Mouse (Mus musculus) WW6 (cell line): Measurements from ENCODE around the gene Ddo.

Experiments
- DNase-seq: peaks from one replicate; pipeline ENCODE4 v3.0.0-alpha.2; 2013; ENCODE audit warnings: low read depth, low spot score

The Ddo gene

DNA sequence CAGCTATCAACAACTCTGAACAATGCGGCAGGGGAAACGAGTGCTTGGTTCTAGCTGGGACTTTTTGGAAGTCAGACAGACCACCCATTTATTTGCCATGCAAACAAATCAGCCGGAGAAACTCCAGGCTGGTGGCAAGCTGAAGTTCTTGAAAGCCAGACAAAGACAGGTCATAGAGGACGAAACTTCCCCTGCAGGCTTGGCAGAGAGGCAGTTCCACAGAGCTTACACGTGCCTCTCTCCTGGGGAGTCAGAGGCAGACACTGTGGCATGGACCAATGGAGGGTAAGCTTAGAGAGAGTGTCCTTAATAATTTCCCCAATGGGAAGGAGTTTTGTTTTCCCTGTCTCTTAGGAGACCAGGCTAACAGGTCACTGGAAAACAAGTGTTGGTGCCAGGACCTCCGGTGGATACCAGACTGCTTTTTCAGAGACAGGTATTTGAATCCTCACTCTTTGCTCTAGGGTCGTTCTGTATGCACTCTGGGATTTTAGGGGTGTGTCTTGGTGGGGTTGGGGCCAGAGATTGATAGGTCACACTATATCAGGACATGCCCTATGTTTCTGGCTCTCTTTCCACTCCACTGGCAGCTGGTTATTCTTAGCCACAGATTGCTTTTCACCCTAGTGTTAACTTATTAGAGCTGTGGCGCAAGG is at the start of gene Ddo:
Gene Ddo (plus strand): TSS at position 356 of the 656 bp plus-strand sequence.
- DNase-seq = no peak

DNA sequence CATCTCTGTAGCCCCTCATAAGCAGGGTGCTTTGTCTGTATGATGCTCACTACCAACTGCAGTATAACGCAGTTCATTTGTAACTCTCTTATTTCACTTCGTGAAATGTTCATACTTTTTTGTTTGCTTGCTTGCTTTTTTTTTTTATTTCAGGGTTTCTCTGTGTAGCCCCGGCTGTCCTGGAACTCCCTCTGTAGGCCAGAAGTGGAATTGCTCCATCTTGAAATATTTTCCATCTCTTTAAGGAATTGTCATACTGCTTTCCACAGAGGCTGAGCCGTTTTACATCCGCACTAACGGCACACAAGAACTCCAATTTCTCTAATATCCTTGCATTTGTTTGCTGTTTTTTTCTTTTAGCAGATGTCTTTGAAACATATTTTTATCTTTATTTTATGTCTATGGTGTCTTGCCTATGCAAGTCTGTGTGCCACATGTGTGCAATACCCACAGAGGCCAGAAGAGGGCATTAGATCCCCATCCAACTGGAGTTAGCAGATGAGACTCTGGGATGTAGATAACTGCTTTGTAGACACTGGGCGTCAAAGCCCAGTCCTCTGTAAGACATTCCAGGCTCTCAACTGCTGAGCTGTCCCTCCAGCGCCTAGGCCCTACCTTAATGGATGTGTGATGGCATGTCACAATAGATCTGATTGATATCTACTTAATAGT is 46.1 kb upstream of the Ddo start:
- DNase-seq = peak; percentile 50

DNA sequence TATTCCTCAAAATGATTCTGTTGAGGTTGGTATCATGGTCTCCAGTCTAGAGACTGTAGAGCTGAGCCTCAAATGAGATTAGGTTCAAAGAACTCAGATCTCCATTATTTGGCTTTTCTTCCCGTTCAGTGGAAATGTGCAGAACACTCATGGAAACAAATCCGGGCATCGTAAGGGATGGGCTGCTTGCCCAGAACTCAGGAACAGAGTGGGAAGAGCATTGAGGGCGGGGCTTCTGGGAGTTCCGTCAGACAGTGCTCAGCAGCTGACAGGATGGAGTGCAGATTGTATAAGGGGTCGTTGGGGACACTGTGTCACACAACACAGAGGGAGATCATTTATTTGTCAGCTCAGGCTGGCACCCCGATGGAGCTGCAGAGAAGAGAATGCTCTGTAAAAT is 37.6 kb upstream of the Ddo start:
- no peak for DNase-seq

DNA sequence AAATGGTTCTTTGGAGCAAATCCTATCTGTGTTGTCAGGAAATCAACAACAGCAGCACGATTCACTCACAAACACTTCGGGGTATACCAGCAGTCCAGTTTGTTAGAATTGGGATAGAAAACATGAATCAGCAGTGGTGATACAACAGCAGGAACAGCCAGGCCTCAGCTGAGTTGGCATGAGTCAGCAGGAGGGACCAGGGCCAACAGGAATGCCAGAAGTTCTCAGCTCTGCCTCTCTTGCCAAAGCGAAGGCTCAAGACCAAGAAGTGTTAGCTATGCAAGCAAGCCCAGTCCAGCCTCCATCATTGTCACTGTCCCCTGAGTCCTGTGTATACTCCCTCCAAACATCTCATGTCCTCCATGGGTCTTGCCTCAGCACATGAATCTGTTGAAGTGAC is 32.6 kb upstream of the Ddo start:
- DNase-seq = no peak

DNA sequence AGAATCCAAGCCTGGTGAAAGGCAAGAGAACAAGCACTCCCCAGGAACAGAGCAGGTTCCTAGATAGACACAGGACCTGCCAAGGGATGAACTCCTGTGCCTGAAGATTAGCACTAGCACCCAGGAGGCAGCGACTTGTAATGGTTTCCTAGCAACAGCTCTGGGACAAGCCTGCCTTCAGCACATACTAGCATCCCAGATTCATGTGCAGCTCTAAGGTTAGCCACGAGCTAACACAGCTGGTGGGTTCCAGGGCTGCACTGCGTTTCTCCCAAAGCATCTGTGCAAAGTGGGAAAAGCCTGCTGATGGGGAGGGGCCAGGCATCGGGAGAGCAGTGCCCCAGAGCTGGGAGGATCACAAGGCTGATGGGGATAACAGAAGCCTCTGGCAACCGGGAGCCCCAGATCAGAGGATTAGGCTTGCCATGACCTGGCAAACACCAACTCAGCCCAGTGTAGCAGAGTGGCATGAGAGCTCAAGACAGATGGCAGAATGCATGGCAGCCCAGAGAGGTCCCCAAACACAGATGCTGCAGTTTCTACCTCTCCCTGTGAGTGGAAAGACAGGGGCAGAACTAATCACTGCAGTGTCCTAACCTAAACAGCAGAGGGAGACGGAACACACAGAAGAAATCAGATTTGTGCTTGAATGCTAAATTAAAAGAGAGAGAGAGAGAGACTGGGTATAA is 25.0 kb upstream of the Ddo start:
- DNase-seq = no peak

DNA sequence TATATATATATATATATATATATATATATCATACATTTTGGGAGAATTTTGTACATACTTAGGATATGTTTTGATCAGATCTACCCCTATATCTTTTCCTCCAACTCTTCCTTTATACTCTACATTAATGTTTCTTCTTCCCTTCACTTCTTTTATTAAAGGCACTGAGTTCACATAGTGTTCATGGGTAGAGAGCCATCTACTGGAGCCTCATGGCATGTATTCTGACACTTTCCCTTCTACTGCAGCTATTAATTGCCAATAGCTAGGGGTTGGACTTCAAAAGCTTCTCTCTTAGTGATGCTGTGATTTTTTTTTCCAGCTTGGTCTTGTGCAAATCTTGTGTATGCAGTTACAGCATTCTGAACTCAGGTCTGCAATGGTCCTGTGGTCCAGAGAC is 11.8 kb upstream of the Ddo start:
- no peak for DNase-seq

DNA sequence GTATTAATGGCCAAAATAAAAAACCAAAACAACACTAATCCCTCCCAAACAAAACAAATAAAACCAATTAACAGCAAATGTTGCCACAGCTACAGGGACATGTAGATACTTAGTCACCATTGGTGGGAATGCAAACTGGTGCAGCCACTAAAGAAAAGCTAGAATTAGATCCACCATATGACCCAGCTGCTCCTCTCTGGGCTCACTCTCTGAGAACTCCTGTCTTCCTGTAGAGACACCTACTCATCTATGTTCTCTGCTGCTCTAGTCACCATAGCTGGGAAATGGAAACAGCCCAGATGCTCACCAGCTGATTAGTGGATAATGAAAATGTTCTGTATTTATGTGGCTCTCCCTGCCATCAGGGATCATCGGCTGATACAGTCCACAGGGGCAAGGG is 10.1 kb upstream of the Ddo start:
- no peak for DNase-seq

DNA sequence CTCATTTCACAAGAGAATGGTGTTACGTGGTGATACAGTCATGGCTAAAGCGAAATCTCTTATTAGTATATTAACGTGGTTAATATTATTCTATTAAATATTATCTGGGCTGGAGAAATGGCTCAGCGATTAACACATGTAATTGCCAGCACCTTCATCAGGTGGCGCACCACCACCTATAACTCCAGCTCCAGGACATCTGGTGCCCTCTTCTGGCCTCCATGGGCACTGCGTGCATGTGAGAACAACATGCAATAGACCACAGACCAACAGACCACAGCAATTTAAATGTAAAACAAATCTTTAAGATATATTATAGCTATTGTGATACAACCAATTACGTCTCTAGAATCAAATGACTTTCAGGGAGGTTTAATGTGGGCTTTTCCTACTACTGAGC is 671 bp upstream of the Ddo start:
- no peak for DNase-seq

DNA sequence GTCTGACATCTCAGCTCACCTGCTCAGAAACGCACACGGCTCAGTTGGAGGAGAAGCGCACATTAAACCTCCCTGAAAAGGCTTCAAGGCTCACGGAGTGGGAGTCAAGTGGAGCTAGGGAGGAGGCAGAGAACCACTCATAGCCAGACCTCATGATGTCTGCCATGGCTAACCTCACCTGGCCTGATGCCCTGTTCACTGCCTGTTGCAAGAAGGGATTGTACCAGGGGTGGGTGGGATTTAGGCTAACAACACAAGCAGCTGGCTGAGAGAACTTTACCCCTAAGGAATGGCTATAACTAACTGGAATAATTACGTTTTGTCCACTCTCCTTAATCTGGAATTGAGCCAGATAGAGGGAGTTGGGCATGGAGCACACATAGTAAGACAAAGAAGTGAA is 646 bp downstream of the Ddo start:
- DNase-seq = no peak

DNA sequence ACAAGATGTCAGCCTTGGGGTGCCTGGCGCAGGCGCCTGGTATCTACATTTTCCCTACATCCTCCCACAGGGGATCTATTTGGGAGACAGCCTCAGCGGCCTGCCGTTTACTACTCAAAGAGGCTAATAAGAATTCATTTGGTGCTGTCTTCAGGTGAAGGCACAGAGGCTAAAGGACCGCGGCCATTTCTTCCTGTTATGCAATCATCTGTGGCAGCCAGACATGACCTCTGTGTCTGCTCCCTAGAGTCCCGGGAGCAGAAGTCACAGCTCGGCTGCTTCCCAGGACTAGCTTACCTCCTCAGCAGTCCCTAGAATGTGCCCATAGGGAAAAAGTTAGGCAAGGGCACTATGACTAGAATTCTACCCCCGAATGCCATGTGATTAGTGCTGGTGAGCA is 1.1 kb downstream of the Ddo start:
- DNase-seq = no peak

DNA sequence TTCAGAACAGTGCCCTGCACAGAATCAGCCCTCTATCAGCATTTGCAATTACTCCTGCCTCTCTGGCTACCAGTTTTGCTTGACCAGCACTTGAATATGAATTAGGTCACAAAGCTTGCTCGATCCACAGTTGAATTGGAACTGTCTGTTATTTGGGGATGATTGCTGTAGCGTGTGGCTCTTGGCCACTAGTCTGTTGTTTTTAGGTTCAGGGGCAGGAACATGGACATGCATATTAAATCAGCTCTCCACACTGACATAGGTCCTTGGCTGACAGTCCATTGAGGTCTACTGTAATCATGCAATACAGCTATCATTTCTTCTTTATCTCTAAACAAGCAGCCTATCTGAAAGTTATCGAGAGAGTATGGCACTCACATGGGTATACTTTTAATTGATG is 2.3 kb downstream of the Ddo start:
- no peak for DNase-seq

DNA sequence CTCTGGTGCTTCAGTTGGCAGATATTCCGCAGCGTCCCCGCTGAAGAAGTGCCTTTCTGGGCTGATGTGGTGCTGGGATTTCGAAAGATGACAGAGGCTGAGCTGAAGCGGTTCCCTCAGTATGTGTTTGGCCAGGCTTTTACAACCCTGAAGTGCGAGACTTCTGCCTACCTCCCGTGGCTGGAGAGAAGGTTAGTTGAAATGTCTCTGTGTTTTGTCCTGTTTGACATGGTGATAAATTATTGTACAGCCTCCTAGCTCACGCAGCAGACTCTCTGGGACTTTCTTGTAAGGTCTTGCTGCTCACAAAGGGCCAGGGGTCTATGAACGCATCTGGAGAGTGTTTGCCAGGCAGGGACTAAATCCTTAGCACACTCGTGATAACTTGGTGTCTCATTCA is 7.5 kb downstream of the Ddo start:
- no peak for DNase-seq

DNA sequence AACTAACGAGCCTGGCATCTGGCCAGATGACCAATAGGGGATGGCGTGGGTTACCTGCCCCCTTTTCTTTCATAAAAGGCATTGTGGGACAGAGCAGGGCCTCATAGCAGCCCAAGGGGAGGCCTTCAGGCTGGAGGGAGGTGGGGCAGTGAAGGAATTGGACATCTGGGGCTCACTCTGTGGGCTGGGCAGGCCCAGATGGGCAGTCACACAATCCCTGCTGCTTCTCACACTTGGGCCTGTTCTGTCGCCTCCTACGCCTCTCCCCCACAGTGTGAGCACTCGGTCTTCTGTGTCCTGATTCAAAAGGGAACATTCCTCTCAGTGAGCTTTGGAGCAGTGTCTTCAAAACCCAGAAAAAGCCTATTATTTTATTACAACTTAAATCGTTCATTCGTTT is 8.5 kb downstream of the Ddo start:
- DNase-seq = no peak

DNA sequence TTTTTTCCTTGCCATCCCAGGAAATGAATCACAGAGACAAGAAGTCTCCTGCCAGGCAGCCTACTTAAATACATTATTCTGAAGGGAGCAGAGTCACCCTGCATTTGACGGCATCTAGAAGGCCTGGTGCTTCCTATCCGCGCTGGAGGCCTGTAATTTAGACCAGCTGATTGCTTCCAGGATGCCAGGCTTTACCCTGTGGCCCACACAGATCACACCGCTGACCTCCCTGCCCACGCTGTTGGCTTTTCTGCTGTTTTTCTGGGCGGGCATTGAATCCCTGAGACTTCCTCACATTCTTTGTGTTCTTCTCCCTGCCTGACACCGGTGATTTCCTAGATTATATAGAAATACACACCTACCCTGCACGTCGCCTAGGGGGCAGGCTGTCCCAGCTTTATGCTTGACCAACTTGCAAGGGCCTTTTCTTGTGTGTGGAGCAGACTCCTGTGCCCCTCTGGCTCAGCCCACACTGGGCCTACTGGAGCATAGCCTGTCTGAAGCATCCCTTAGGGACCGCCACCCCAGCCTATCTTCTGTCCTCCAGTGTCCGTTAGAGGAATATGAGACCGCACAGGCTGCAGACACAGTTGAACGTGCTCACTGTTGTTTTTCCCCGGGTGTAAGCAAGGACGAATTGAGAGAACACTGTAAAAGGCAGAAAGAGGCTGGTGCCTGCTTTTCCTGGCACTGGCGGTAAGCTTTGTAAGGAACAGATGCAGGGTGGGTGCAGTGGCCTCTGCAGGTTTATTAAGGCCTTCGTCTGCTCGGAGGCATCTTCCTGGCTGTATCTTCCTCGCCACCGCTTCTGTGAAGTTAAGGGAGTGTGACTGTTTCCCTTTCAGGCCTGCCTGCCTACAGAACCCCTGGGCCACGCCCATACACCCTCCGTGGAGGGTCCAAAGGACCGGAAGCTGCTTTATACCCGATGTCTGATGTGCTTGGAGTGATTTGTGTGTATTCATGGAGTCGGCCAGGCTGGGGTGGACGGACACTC is 9.3 kb downstream of the Ddo start:
- no peak for DNase-seq

DNA sequence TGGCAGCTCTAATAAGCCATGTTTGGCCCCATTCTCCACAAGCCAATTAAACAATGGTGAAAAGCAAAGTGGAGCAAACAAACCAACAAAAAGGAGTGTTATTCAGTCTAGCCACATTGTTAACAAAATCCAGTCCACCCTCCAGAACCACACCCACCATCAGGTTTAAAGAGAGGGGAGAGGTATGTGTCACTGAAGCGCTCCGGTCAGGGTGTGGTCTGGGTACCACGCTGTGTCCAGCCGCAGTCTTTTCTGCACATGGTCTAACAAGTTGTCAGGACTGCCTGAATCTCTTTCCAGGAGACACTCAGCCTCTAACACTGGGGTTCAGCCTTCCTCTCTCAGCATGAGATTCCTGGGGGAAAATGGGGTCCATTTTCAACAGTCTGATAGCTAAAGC is 10.6 kb downstream of the Ddo start:
- no peak for DNase-seq

DNA sequence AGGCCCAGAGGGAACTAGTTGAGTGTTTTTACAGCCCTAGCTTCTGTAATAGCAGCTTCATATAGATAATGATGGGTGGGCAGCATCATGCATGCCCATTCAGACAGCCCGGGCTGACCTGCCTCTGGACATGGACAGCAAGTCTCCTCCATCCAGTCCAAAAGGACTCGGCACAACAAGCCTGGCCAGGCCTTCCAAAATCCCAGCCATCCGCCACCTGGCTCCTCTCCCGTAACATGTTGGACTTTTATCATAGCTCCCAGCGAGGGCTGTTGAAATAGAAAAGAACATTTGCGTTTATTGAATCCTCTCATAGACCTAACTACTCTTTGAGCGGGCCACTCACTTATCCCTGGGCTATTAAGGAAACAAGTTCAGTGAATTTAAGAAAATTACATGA is 12.1 kb downstream of the Ddo start:
- no peak for DNase-seq

DNA sequence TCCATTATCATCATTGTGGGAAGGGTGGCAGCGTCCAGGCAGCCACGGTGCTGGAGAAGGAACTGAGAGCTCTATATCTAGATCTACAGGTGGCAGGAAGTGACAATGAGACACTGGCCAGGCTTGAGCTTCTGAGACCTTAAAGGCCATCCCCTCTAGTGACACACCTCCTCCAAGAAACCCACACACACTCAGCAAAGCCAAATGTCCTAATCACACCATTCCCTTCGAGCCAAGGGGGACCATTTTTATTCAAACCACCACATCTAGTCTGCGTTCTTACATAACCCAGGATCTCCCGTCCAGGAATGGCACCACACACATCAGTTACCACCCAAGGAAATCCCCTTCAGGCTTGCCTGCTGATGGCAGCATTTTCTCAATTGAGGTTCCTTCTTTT is 13.3 kb downstream of the Ddo start:
- DNase-seq = no peak

DNA sequence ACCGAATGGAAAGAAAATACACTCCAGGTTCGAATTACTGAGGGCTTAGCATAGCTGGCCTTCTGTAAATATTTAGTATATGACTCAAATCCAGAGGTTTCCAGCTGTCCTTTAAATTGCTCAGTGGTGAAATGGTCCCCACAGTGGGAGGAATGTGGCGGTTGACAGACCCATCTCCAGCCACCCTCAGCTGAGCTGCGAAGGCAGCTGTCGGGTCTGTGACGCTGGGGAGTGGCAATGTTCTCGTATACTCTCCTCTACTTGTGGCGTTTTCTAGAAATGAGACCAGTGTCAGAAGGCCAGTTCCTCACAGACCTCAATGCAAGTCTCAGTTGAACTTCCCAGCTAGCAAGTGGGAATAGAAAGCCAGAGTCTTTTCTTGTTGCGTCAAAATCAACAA is 14.6 kb downstream of the Ddo start:
- no peak for DNase-seq

DNA sequence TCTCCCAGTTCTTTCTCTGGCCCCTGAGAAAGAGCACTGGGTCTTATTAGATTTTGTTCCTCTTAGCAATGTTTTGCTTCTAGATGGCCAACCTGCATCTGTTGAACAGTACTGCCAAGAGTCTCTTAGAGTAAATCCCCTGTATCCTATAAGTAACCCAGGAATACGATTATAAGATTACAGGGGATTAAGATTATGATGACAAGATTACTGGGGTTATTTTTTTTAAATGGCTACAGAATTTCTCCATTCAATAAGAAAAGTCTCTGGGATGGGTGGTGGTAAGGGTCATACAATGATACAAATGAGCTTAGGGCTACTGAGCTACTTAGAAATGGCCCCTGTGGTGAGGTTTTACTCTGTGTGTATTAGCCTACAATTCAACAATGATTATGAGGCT is 15.5 kb downstream of the Ddo start:
- DNase-seq = no peak

DNA sequence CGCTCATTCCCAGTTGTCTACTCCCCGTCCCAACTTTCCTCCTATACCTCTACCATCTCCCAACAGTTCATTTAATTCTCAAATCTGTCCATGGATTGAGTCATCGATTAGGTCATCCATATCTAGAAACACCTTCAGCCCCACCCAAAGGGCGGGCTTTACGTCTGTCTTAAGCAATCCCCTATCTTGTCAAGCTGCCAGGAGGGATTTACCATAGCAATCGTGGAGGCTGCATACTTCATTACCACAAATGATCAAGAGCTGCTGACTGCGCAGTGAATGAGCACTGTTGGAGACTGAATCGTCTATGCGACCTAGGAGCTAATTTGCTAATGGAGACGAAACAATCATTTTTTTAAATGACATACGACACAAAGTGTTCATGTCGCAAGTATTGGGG is 19.0 kb downstream of the Ddo start:
- no peak for DNase-seq

DNA sequence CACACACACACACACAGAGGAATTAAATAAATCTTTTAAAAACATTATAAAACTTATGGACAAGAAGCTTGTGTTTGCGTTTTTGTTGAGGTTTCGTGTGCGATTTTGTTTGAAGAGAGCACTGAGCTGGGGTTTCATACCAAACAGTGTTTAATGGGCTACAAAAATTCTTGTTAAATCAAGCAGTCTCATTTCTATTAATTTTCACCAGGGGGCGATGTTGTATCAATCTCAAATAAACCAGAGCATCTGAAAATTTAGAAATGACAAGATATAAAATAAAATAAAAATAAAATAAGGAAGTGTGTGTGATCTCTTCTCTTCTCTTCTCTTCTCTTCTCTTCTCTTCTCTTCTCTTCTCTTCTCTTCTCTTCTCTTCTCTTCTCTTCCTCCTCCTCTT is 19.8 kb downstream of the Ddo start:
- no peak for DNase-seq

DNA sequence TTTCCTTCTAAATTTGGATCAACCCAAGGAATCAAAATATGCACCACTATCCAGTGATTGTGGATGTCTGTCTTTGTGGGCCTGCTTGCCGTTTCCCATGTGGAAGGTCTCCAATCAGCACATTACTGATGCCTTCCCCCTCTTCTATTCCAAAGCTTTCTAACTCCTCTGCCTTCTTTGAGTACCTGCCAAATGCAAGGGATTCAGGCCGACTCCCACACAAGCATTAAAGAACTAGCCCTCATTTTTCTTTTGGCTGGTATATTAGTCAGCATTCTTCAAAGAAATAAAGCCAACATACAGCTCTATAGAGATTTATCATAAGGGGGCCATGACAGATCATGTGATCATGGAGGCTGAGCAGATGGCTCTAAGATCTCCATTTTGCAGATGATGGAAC is 21.9 kb downstream of the Ddo start:
- no peak for DNase-seq
